Mouse (Mus musculus) neural tube, embryonic 15.5 days (tissue): ENCODE data around the gene Ubr2. TPM values are rescaled to one million over a fixed set of nuclear protein-coding genes. Genes with fewer than 3 reads are reported as not detected.

Experiments used
- ATAC-seq: fragments of 200-750 bp; cut with Nextera tagmentation; 2 replicates; pipeline ENCODE4 v1.8.0; 2017; ENCODE audit warnings: mild to moderate bottlenecking, moderate TSS enrichment, moderate library complexity; ENCODE audit not compliant: low FRiP score
- H3K27ac ChIP-seq: fragments of 300-500 bp; sonication (generic); replicated peaks from 2 replicates; pipeline ENCODE4 v1.5.1; 2015; ENCODE audit warnings: mild to moderate bottlenecking, inconsistent platforms
- H3K27me3 ChIP-seq: fragments of 300-500 bp; sonication (generic); replicated peaks from 2 replicates; pipeline ENCODE4 v1.6.1; 2015; ENCODE audit warnings: inconsistent platforms
- H3K36me3 ChIP-seq: fragments of 300-500 bp; sonication (generic); 2 replicates; pipeline ENCODE4 v1.6.1; 2015; ENCODE audit warnings: inconsistent platforms
- H3K4me1 ChIP-seq: fragments of 300-500 bp; sonication (generic); 2 replicates; pipeline ENCODE4 v1.6.1; 2015; ENCODE audit warnings: inconsistent platforms
- H3K4me2 ChIP-seq: fragments of 300-500 bp; sonication (generic); 2 replicates; pipeline ENCODE4 v1.6.1; 2015; ENCODE audit warnings: inconsistent platforms, mild to moderate bottlenecking, moderate library complexity
- H3K4me3 ChIP-seq: fragments of 300-500 bp; sonication (generic); replicated peaks from 2 replicates; pipeline ENCODE4 v1.5.1; 2015; ENCODE audit warnings: mild to moderate bottlenecking, inconsistent platforms
- H3K9ac ChIP-seq: fragments of 300-500 bp; sonication (generic); replicated peaks from 2 replicates; pipeline ENCODE4 v1.6.1; 2015; ENCODE audit warnings: mild to moderate bottlenecking, inconsistent platforms
- H3K9me3 ChIP-seq: fragments of 300-500 bp; sonication (generic); replicated peaks from 2 replicates; pipeline ENCODE4 v1.6.1; 2016; ENCODE audit warnings: inconsistent platforms
- WGBS: fragments of 180-500 bp; shearing (Covaris S2); methylation state at CpG from one replicate; pipeline ENCODE4 v1.1.7; 2015; ENCODE audit warnings: mixed read lengths; 5-methylcytosine and 5-hydroxymethylcytosine counted together
- polyA plus RNA-seq: library from polyadenylated mRNA; unstranded; fragments of >200 nt; fragmentation: Nextera tagmentation; extraction: Ambion mirVana; gene quantifications from 2 replicates; pipeline ENCODE4 v1.2.1, GENCODE M21; 2015

The Ubr2 gene
- polyA plus RNA-seq, 1 experiment from 2014 or later = 15.6 TPM

DNA sequence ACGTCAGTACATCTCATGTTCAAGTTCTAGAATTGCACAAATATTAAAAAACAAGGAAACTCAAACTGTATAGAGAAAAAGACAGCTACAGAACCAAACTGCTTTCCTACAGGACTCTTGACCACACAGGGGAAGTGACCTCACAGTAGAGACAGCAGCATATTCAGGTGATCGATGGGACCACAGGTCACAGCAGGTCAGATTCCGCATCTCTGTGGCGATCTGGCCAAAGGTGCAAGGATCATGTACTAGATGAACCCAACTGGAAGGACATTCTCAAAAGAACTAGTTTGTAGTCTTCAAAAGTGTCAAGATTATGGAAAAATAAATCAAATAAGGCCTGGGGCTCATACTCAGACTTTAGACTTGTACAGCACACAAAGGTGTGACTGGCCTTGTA is 11.5 kb downstream of the Ubr2 start:
- H3K36me3 ChIP-seq = peaks cover 30% of the 10 kb centered on the region
- ATAC-seq = no peak
- 99% methylated on average over 4 of the region's 4 CpGs for WGBS

GRCm38 (mm10) chr17:46996484-46996883 is 13.9 kb downstream of the Ubr2 start:
- Histone ChIP-seq H3K4me3 (no peak overlapping the region), H3K27ac (no peak overlapping the region), H3K36me3 (peaks cover 47% of the 10 kb centered on the region), H3K27me3 (no peaks in the 10 kb centered on the region), H3K9me3 (no peaks in the 10 kb centered on the region), H3K9ac (no peak overlapping the region), H3K4me2 (no peak overlapping the region), H3K4me1 (peaks cover 3% of the 10 kb centered on the region; the same call in 1 of the 2 replicates)
- ATAC-seq = no peak
- WGBS = 71% methylated on average over 7 of the region's 7 CpGs

More for the DNA sequence above, 11.5 kb downstream of the Ubr2 start:
- Histone ChIP-seq H3K4me2 (no peak overlapping the region), H3K27ac (no peak overlapping the region), H3K4me3 (no peak overlapping the region), H3K27me3 (no peaks in the 10 kb centered on the region), H3K9me3 (no peaks in the 10 kb centered on the region), H3K9ac (no peak overlapping the region), H3K4me1 (peaks cover 3% of the 10 kb centered on the region; the same call in 1 of the 2 replicates)

- peaks cover 3% of the 10 kb centered on the region; the same call in 1 of the 2 replicates for H3K4me1 ChIP-seq
Observed at GRCm38 (mm10) chr17:46995621-46996020, 14.7 kb downstream of the Ubr2 start.

DNA sequence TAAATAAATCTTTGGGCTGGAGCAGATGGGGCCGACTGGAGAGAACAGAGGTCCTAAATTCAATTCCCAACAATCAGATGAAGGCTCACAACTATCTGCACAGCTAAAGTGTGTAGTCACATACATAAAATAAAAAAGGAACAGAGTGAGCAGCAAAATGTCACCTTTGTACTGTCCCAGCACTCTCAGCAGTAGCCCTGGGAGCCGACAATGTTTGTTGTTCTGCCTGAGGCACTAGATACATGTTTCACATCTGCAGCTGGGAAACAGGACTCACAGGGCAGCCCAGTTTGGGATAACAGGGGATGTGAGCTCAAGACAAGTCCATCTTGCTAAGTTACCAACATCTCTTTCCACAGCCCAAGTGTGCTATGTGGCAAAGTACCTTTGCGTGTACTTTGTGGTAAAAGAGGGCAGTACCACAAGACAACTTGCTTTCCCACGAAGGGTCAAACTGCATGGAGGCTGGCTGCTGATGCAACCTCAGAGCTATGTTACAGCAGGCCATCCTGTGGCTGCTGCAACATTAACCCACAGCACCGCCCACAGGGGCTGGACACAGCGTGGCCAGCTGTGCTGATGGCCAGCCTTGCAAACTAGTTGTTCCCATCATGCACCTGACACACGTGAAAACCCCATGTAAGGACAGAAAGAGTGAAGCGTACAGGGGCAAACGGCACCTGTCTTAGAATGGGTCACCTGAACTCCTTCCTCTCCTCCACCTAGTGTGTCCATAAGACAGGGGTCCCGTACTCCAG is 15.5 kb downstream of the Ubr2 start:
- H3K4me2 ChIP-seq = no peak overlapping the region
- WGBS = 84% methylated on average over 10 of the region's 10 CpGs
- H3K27ac ChIP-seq = no peak overlapping the region
- no peaks in the 10 kb centered on the region for H3K9me3 ChIP-seq
- H3K4me3 ChIP-seq = no peak overlapping the region
- H3K36me3 ChIP-seq = peaks cover 63% of the 10 kb centered on the region
- H3K9ac ChIP-seq = no peak overlapping the region
- ATAC-seq = no peak
- H3K27me3 ChIP-seq = no peaks in the 10 kb centered on the region
- H3K4me1 ChIP-seq = peaks cover 3% of the 10 kb centered on the region; the same call in 1 of the 2 replicates

More at GRCm38 (mm10) chr17:46995621-46996020, 14.7 kb downstream of the Ubr2 start:
- 81% methylated on average over 3 of the region's 3 CpGs for WGBS
- Histone ChIP-seq H3K9ac (no peak overlapping the region), H3K36me3 (peaks cover 55% of the 10 kb centered on the region), H3K9me3 (no peaks in the 10 kb centered on the region), H3K4me3 (no peak overlapping the region), H3K27me3 (no peaks in the 10 kb centered on the region), H3K27ac (no peak overlapping the region), H3K4me2 (no peak overlapping the region)
- ATAC-seq = no peak

- Histone ChIP-seq H3K27me3 (no peaks in the 10 kb centered on the region), H3K4me1 (peaks cover 3% of the 10 kb centered on the region; the same call in 1 of the 2 replicates), H3K9ac (no peak overlapping the region), H3K36me3 (peaks cover 63% of the 10 kb centered on the region), H3K4me2 (no peak overlapping the region), H3K9me3 (no peaks in the 10 kb centered on the region), H3K4me3 (no peak overlapping the region), H3K27ac (no peak overlapping the region)
- WGBS = 95% methylated on average over 8 of the region's 8 CpGs
- ATAC-seq = no peak
Observed at GRCm38 (mm10) chr17:46993625-46994024, 16.7 kb downstream of the Ubr2 start.

GRCm38 (mm10) chr17:46987631-46988030 is 22.7 kb downstream of the Ubr2 start:
- Histone ChIP-seq H3K9me3 (no peaks in the 10 kb centered on the region), H3K36me3 (peaks cover 93% of the 10 kb centered on the region)
- 74% methylated on average over 3 of the region's 3 CpGs for WGBS

DNA sequence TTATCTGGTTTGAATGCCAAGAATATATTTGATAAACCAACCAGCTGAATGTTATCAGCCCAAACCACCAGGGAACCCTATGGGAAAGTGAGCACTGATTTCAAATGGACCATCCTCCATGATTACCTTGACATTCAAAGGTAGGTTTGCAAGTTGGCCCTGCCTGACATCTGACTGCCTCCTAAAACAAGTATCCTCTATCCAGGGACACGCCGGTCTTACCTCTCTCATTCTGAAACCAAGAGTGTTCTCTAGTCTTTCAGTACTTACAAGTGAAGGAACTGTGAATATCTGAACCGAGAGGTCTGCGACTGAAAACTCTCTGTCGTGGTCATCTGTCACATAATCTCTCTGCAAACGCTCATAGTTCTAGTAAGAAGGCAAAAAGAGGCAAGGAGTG is 30.3 kb downstream of the Ubr2 start:
- Histone ChIP-seq H3K4me1 (no peaks in the 10 kb centered on the region), H3K27ac (no peak overlapping the region), H3K9me3 (no peaks in the 10 kb centered on the region), H3K4me3 (no peak overlapping the region), H3K4me2 (no peak overlapping the region), H3K36me3 (peaks cover 99% of the 10 kb centered on the region), H3K27me3 (no peaks in the 10 kb centered on the region), H3K9ac (no peak overlapping the region)
- 97% methylated on average over 6 of the region's 6 CpGs for WGBS
- no peak for ATAC-seq

More at GRCm38 (mm10) chr17:46987631-46988030, 22.7 kb downstream of the Ubr2 start:
- H3K4me2 ChIP-seq = no peak overlapping the region
- H3K4me1 ChIP-seq = no peaks in the 10 kb centered on the region
- H3K4me3 ChIP-seq = no peak overlapping the region
- no peak overlapping the region for H3K27ac ChIP-seq
- H3K27me3 ChIP-seq = no peaks in the 10 kb centered on the region
- no peak overlapping the region for H3K9ac ChIP-seq
- no peak for ATAC-seq

- Histone ChIP-seq H3K4me3 (no peak overlapping the region), H3K9ac (no peak overlapping the region), H3K27ac (no peak overlapping the region), H3K4me2 (no peak overlapping the region), H3K36me3 (peaks cover 97% of the 10 kb centered on the region), H3K9me3 (no peaks in the 10 kb centered on the region), H3K27me3 (no peaks in the 10 kb centered on the region), H3K4me1 (no peaks in the 10 kb centered on the region)
- whole genome bisulfite sequencing = 64% methylated on average over 3 of the region's 3 CpGs
- no peak for ATAC-seq
Observed at GRCm38 (mm10) chr17:46975183-46975582, 35.2 kb downstream of the Ubr2 start.

- H3K27me3 ChIP-seq = no peaks in the 10 kb centered on the region
- no peaks in the 10 kb centered on the region for H3K4me1 ChIP-seq
- 94% methylated on average over 7 of the region's 7 CpGs for WGBS
- ATAC-seq = no peak
- H3K4me2 ChIP-seq = no peak overlapping the region
- H3K27ac ChIP-seq = no peak overlapping the region
- H3K36me3 ChIP-seq = peaks cover 95% of the 10 kb centered on the region
- H3K4me3 ChIP-seq = no peak overlapping the region
- no peak overlapping the region for H3K9ac ChIP-seq
- H3K9me3 ChIP-seq = no peaks in the 10 kb centered on the region
Observed at GRCm38 (mm10) chr17:46972603-46973002, 37.8 kb downstream of the Ubr2 start.

DNA sequence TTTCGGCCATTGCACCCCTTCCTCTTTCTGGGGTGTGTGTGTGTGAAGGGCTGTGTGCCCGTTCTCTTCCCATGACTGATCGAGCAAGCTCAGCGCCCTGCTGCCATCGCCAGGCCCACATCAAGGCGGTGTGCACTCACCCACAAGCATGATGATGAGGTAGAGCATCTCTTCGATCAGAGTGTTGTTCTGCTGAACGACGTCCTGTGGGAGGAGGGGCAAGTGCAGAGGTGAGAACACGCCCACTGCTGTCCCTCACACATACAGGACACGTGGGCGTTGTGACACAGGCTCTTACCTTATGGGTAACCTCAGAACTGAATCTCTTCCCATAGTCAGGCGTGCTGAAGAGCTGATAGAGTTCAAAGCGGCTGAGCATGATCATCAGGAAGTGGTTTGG is 43.5 kb downstream of the Ubr2 start:
- Histone ChIP-seq H3K27me3 (no peaks in the 10 kb centered on the region), H3K4me3 (no peak overlapping the region), H3K4me2 (no peak overlapping the region), H3K9ac (no peak overlapping the region), H3K27ac (no peak overlapping the region), H3K9me3 (no peaks in the 10 kb centered on the region), H3K36me3 (peaks cover 96% of the 10 kb centered on the region), H3K4me1 (no peaks in the 10 kb centered on the region)
- 91% methylated on average over 14 of the region's 14 CpGs for WGBS
- no peak for ATAC-seq

DNA sequence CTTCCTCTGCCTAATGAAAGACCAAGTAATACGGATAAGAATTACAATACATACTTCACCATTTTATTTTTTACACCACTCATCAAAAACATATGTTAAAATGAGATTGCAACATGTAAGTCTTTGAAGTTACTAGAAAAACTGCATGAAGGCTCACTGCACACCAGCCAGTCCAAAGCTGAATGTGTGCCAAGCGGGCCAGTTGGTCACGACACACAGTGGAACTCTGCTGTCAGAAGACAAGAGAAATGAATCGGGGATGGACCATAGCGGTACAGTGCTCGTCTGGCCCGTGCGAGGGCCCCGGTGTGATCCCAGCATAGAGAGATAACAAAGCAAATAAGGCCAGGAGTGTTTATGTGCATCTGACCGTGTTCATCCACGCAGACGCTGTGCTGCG is 47.2 kb downstream of the Ubr2 start:
- Histone ChIP-seq H3K4me1 (no peaks in the 10 kb centered on the region), H3K36me3 (peaks cover 98% of the 10 kb centered on the region), H3K27me3 (no peaks in the 10 kb centered on the region), H3K9me3 (no peaks in the 10 kb centered on the region), H3K9ac (no peak overlapping the region), H3K27ac (no peak overlapping the region), H3K4me3 (no peak overlapping the region), H3K4me2 (no peak overlapping the region)
- no peak for ATAC-seq
- 91% methylated on average over 13 of the region's 13 CpGs for WGBS

DNA sequence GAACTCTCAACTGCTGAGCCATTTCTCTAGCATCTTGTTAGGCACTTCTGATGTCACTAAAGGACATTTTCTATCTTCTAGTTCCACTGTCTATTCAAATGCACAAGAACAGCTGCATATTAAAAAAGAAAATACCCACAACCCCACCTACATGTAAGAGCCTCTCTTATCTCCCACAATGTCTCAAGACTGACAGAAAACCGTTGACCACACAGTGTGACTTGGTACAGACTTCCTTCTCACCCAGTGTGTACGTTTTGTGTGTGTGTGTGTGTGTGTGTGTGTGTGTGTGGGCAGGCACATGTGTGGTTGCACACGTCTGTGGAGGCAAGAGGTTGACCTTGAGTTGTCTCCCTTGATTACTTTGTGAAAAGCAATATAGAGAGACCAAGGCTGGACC is 48.2 kb downstream of the Ubr2 start:
- no peak for ATAC-seq
- Histone ChIP-seq H3K9ac (no peak overlapping the region), H3K9me3 (no peaks in the 10 kb centered on the region), H3K4me3 (no peak overlapping the region), H3K27me3 (no peaks in the 10 kb centered on the region), H3K27ac (no peak overlapping the region), H3K36me3 (peaks cover 98% of the 10 kb centered on the region), H3K4me1 (no peaks in the 10 kb centered on the region), H3K4me2 (no peak overlapping the region)
- WGBS = 86% methylated on average over 3 of the region's 3 CpGs
